Mouse (Mus musculus): ENCODE results near the gene Nat14. TPM values are rescaled to one million over a fixed set of nuclear protein-coding genes. Genes with fewer than 3 reads are reported as not detected.

Gene Nat14
- polyA plus RNA-seq, 1 experiment from 2014 or later, result 14.3 TPM

DNA sequence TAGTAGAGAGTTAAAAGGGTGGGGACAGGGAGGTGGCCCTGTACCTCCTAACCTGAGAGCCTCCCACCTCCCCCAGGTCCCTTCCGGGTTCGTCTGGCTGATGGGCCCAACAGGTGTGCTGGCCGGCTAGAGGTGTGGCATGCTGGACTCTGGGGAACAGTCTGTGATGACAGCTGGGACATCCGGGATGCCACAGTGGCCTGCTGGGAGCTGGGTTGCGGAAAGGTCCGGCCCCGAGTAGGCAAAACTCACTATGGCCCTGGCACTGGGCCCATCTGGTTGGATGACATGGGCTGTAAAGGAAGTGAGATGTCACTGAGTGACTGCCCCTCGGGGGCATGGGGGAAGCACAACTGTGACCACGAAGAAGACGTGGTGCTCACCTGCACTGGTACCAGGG is 15.0 kb downstream of the Nat14 start:
- H3K4me2 ChIP-seq (replicated peaks), result no peak overlapping the region
- H3K4me3 ChIP-seq, result no peak overlapping the region
- no peak overlapping the region for H3K9ac ChIP-seq
- H3K27me3 ChIP-seq, result no peaks in the 10 kb centered on the region
- no peaks in the 10 kb centered on the region for H3K36me3 ChIP-seq
- H3K4me1 ChIP-seq, result 0 out of 2 replicates have a peak, but pooled peaks cover 2% of the 10 kb centered on the region
- no peak for ATAC-seq (ENCODE audit: low FRiP score)
- 75% methylated on average over 10 of the region's 10 CpGs for WGBS
- 0 out of 2 replicates have a peak, but pooled peaks cover 5% of the 10 kb centered on the region for H3K9me3 ChIP-seq (replicated peaks)
- H3K27ac ChIP-seq, result no peak overlapping the region

- 0 out of 2 replicates have a peak, but pooled peaks cover 2% of the 10 kb centered on the region for H3K4me1 ChIP-seq
- H3K27me3 ChIP-seq, result no peaks in the 10 kb centered on the region
- H3K36me3 ChIP-seq, result no peaks in the 10 kb centered on the region
- 0 out of 2 replicates have a peak, but pooled peaks cover 5% of the 10 kb centered on the region for H3K9me3 ChIP-seq (replicated peaks)
- no peak overlapping the region for H3K4me3 ChIP-seq
- 81% methylated on average over 11 of the region's 11 CpGs for WGBS
- H3K9ac ChIP-seq, result no peak overlapping the region
- no peak overlapping the region for H3K27ac ChIP-seq
- ATAC-seq (ENCODE audit: low FRiP score), result no peak
- no peak overlapping the region for H3K4me2 ChIP-seq (replicated peaks)
These were observed 15.6 kb downstream of the Nat14 start for GRCm38 (mm10) chr7:4937392-4937791.

- 0 out of 2 replicates have a peak, but pooled peaks cover 5% of the 10 kb centered on the region for H3K9me3 ChIP-seq (replicated peaks)
- ATAC-seq (ENCODE audit: low FRiP score), result no peak
- no peaks in the 10 kb centered on the region for H3K27me3 ChIP-seq
- no peak overlapping the region for H3K9ac ChIP-seq
- no peak overlapping the region for H3K27ac ChIP-seq
- no peaks in the 10 kb centered on the region for H3K36me3 ChIP-seq
- H3K4me1 ChIP-seq, result peaks cover under 1% of the 10 kb centered on the region; the same call in 1 of the 2 replicates
- WGBS, result 41% methylated on average over 2 of the region's 2 CpGs
- H3K4me3 ChIP-seq, result no peak overlapping the region
- H3K4me2 ChIP-seq (replicated peaks), result no peak overlapping the region
These were observed 16.6 kb downstream of the Nat14 start for GRCm38 (mm10) chr7:4938456-4938855.

GRCm38 (mm10) chr7:4940068-4940479 is 18.2 kb downstream of the Nat14 start:
- ATAC-seq (ENCODE audit: low FRiP score), result 0 out of 2 replicates have a peak, but pooled peaks have one; percentile 21
- H3K4me3 ChIP-seq, result no peak overlapping the region
- no peaks in the 10 kb centered on the region for H3K27me3 ChIP-seq

DNA sequence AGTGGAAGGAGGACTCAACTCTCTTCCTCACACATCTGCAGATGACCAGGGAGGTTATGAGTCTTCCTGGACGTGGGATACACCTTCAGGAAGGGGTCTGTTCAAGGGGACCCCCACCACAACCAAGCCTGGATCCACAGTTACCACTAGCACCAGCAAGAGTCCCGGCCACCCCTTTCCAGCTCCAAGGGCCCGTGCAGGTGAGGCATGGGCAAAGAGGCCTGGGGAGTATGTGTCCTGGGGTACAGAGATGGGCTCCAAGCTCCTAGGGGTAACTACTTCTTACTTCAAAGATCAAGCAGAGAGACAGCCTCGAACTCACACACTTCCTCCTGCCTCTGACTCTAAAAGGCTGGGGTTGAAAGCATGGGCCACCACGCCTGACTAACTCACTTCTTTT is 20.8 kb downstream of the Nat14 start:
- no peak overlapping the region for H3K4me2 ChIP-seq (replicated peaks)
- peaks cover 3% of the 10 kb centered on the region; the same call in 1 of the 2 replicates for H3K4me1 ChIP-seq
- ATAC-seq (ENCODE audit: low FRiP score), result no peak
- no peaks in the 10 kb centered on the region for H3K27me3 ChIP-seq
- 50% methylated on average over 5 of the region's 5 CpGs for WGBS
- H3K9ac ChIP-seq, result no peak overlapping the region
- no peak overlapping the region for H3K27ac ChIP-seq
- no peak overlapping the region for H3K4me3 ChIP-seq
- no peaks in the 10 kb centered on the region for H3K36me3 ChIP-seq
- no peaks in the 10 kb centered on the region for H3K9me3 ChIP-seq (replicated peaks)

More at GRCm38 (mm10) chr7:4940068-4940479, 18.2 kb downstream of the Nat14 start:
- Histone ChIP-seq H3K36me3 (no peaks in the 10 kb centered on the region), H3K27ac (no peak overlapping the region), H3K4me1 (peaks cover 3% of the 10 kb centered on the region; the same call in 1 of the 2 replicates), H3K9ac (no peak overlapping the region), H3K9me3 (replicated peaks) (no peaks in the 10 kb centered on the region), H3K4me2 (replicated peaks) (no peak overlapping the region)
- 26% methylated on average over 9 of the region's 9 CpGs for WGBS

DNA sequence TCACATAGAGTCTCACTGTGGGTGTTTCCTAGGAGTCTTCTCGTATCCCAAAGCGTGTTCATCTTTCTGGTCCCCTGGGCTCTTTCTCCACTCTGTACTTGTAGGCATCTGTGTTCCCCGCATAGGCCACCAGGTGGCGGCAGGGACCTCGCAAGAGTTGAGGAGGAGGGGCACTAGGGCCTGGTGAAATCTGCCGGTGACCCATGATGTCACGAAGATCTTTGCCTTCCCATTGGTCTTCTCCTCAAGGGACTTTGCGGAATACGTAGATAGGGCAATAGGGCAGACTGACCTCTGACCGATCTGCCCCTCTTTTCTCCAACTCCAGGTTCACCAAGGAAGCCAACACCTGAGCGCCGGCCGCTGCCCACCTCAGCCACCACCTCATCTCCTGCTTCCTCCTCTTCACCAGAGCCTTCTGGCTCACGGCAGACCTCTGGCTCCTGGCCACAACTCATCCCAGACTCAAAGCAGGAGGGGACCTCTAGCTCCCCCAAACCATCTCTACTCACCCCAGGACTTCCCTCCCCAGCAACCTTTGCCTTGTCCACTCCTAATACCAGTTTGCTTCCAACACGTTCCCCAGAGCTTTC is 21.5 kb downstream of the Nat14 start:
- Histone ChIP-seq H3K36me3 (no peaks in the 10 kb centered on the region), H3K9me3 (replicated peaks) (no peaks in the 10 kb centered on the region), H3K9ac (no peak overlapping the region), H3K4me1 (peaks cover 3% of the 10 kb centered on the region; the same call in 1 of the 2 replicates), H3K27ac (no peak overlapping the region), H3K4me2 (replicated peaks) (peak overlapping the region; percentile 40), H3K4me3 (peak overlapping the region; percentile 15; the same call in 1 of the 2 replicates), H3K27me3 (no peaks in the 10 kb centered on the region)
- 20% methylated on average over 15 of the region's 15 CpGs for WGBS
- ATAC-seq (ENCODE audit: low FRiP score), result peak; percentile 63

- Histone ChIP-seq H3K4me1 (peaks cover 3% of the 10 kb centered on the region; the same call in 1 of the 2 replicates), H3K4me2 (replicated peaks) (no peak overlapping the region), H3K27ac (no peak overlapping the region), H3K27me3 (0 out of 2 replicates have a peak, but pooled peaks cover 2% of the 10 kb centered on the region), H3K36me3 (no peaks in the 10 kb centered on the region), H3K9me3 (replicated peaks) (no peaks in the 10 kb centered on the region), H3K9ac (no peak overlapping the region), H3K4me3 (no peak overlapping the region)
- no peak for ATAC-seq (ENCODE audit: low FRiP score)
- 61% methylated on average over 2 of the region's 2 CpGs for WGBS
These were observed 26.0 kb downstream of the Nat14 start for GRCm38 (mm10) chr7:4947855-4948254.

GRCm38 (mm10) chr7:4948386-4948785 is 26.6 kb downstream of the Nat14 start:
- WGBS, result 64% methylated on average over 6 of the region's 6 CpGs
- Histone ChIP-seq H3K9me3 (replicated peaks) (no peaks in the 10 kb centered on the region), H3K4me2 (replicated peaks) (no peak overlapping the region), H3K4me1 (peaks cover 3% of the 10 kb centered on the region; the same call in 1 of the 2 replicates), H3K4me3 (no peak overlapping the region), H3K36me3 (no peaks in the 10 kb centered on the region), H3K9ac (no peak overlapping the region), H3K27me3 (0 out of 2 replicates have a peak, but pooled peaks cover 2% of the 10 kb centered on the region), H3K27ac (no peak overlapping the region)
- ATAC-seq (ENCODE audit: low FRiP score), result no peak

DNA sequence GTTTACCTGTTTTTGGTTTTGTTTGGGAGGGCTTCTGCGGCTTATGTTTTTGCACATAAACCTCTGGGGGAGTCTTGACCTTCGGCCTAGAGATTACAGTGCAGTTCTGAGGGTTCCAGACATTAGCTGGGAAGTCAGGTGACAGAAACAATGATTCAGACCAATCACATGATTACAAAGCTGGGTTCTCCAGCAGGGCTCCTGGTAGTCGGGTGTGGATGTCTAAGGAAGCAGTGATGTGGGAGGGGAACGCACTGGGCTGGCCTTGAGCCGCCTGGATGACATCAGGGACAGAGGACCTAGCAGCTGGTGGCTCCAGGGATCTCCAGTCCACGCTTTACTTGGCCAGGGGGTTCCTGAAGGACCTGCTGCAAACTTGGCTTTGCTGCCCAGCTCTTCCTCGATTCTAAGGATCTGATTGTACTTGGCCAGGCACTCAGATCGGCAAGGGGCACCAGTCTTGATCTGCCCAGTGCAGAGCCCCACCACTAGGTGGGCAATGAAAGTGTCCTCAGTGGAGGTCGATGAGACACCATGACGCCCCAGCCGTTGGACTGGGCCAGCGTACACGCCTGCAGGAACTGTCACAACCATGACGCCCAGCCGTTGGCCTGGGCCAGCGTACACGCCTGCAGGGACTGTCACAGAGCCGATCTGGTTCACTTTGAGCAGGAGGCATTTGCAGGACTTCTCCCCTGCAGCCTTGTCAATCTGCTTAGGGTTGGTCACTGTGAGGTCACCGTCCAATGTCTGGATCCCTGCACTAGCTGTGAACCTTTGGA is 28.9 kb downstream of the Nat14 start:
- ATAC-seq (ENCODE audit: low FRiP score), result no peak
- Histone ChIP-seq H3K9ac (no peak overlapping the region), H3K4me1 (no peaks in the 10 kb centered on the region), H3K27me3 (peaks cover 8% of the 10 kb centered on the region; the same call in 1 of the 2 replicates), H3K9me3 (replicated peaks) (0 out of 2 replicates have a peak, but pooled peaks cover 2% of the 10 kb centered on the region), H3K4me3 (no peak overlapping the region), H3K27ac (no peak overlapping the region), H3K36me3 (no peaks in the 10 kb centered on the region), H3K4me2 (replicated peaks) (no peak overlapping the region)
- WGBS, result 87% methylated on average over 19 of the region's 19 CpGs

- Histone ChIP-seq H3K9ac (no peak overlapping the region), H3K27ac (no peak overlapping the region), H3K4me3 (no peak overlapping the region), H3K27me3 (peaks cover 8% of the 10 kb centered on the region; the same call in 1 of the 2 replicates), H3K9me3 (replicated peaks) (0 out of 2 replicates have a peak, but pooled peaks cover 2% of the 10 kb centered on the region), H3K4me1 (no peaks in the 10 kb centered on the region), H3K4me2 (replicated peaks) (no peak overlapping the region), H3K36me3 (no peaks in the 10 kb centered on the region)
- WGBS, result 35% methylated on average over 10 of the region's 10 CpGs
- no peak for ATAC-seq (ENCODE audit: low FRiP score)
These were observed 32.1 kb downstream of the Nat14 start for GRCm38 (mm10) chr7:4953815-4954445.

DNA sequence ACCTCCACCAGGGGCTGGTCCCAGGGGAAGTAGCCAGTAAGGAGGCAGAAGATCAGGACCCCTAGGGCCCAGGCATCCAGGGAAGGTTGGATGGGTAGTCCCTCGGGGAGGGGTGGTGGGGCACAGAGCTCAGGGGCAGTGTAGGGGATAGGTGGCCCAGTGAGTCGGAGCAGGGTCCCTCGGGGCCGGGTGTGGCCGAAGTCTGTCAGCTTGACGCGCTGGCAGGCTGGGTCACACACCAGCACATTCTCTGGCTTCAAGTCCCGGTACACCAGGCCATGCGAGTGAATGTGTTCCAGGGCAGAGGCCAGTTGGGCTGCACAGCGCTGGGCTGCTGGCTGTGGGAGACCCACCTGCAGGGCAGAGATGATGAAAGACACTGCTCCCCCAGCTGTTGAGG is 35.5 kb downstream of the Nat14 start:
- Histone ChIP-seq H3K9me3 (replicated peaks) (0 out of 2 replicates have a peak, but pooled peaks cover 2% of the 10 kb centered on the region), H3K9ac (no peak overlapping the region), H3K4me2 (replicated peaks) (no peak overlapping the region), H3K4me3 (no peak overlapping the region), H3K27ac (no peak overlapping the region), H3K4me1 (no peaks in the 10 kb centered on the region), H3K36me3 (no peaks in the 10 kb centered on the region), H3K27me3 (peaks cover 5% of the 10 kb centered on the region; the same call in 1 of the 2 replicates)
- WGBS, result 80% methylated on average over 7 of the region's 10 CpGs
- ATAC-seq (ENCODE audit: low FRiP score), result no peak

DNA sequence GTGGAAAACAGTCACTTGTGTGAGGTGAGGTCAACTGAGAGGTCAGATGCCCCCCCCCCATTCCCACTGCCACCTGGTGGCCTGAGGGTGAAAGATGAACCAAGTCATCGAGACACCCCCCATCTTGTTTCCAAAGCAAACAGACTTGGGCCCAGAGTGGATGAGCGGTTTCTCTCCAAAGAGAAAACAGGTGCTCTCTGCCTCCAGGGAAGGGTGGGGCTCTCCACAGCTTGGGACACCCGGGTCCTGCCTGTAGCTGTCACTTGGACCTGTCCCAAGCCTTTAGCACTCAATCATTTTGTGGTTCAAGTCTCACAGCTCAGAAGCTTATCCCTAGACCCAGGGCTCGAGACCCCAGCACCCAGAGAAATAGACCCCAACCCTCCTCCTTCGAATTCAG is 41.7 kb downstream of the Nat14 start:
- no peaks in the 10 kb centered on the region for H3K36me3 ChIP-seq
- 65% methylated on average over 5 of the region's 5 CpGs for WGBS
- no peak overlapping the region for H3K4me2 ChIP-seq (replicated peaks)
- ATAC-seq (ENCODE audit: low FRiP score), result no peak
- no peaks in the 10 kb centered on the region for H3K9me3 ChIP-seq (replicated peaks)
- no peak overlapping the region for H3K9ac ChIP-seq
- H3K27me3 ChIP-seq, result no peaks in the 10 kb centered on the region
- H3K4me3 ChIP-seq, result no peak overlapping the region
- no peaks in the 10 kb centered on the region for H3K4me1 ChIP-seq
- H3K27ac ChIP-seq, result no peak overlapping the region
